ENCODE assay signal across 9 mouse cellular contexts in genomic region chr11:79686501-79687121, GRCm38 (mm10).
DNase-seq lines count a peak whose midpoint lies in the region; ATAC-seq and TF ChIP-seq lines count a peak whose summit lies in the region.
"Had no signal": no experiment of that assay in that cellular context is flagged by ENCODE, and none has a peak within 500 bp of the region (broad histone marks: within the 10 kb centered on the region; RNA-seq: fewer than 3 reads in every experiment).

No protein-coding gene starts in this region.

- peak; percentile 84 for DNase-seq in CD4-positive helper T cell, adult 2 months (ENCODE audit: low read depth, low spot score)
- peak; percentile 89 for DNase-seq in brain, embryonic 14.5 days (ENCODE audit: low read depth)
- DNase-seq in heart, postnatal 0 days (ENCODE audit: low spot score), result peak; percentile 82
- peak; percentile 88 to 97 for DNase-seq in kidney, postnatal 25 days
- peak in 1 of 3 experiments; percentile 42 for DNase-seq in liver, embryonic 14.5 days (ENCODE audit: low read depth in 3 of 3, low spot score in 3 of 3)
- DNase-seq in stomach, postnatal 0 days (ENCODE audit: low spot score), result peak; percentile 91

- TF ChIP-seq CTCF in brain, embryonic 14.5 days (IDR thresholded peaks at IDR 0.05; ENCODE audit: borderline replicate concordance, extremely low read depth, insufficient read depth, insufficient read length), result peak; percentile 96
- TF ChIP-seq CTCF in heart, postnatal 0 days (IDR thresholded peaks at IDR 0.05; ENCODE audit: low read depth), result peak; percentile 87
- TF ChIP-seq CTCF in liver, embryonic 14.5 days (IDR thresholded peaks at IDR 0.05; ENCODE audit: low read depth), result peak; percentile 87
- peak; percentile 93 for TF ChIP-seq CTCF in stomach, postnatal 0 days (IDR thresholded peaks at IDR 0.05; ENCODE audit: low read depth)

- H3K36me3 ChIP-seq in heart, postnatal 0 days (replicated peaks; ENCODE audit: control insufficient read depth, insufficient read depth, low read length), result no peaks in the 10 kb centered on the region
- H3K36me3 ChIP-seq in liver, embryonic 14.5 days (replicated peaks; ENCODE audit: control insufficient read depth, insufficient read depth, low read depth), result no peaks in the 10 kb centered on the region
- H3K36me3 ChIP-seq in neural tube, embryonic 13.5 days, result peaks cover 60% of the 10 kb centered on the region
- no peaks in the 10 kb centered on the region for H3K36me3 ChIP-seq in stomach, postnatal 0 days (ENCODE audit: control insufficient read depth, insufficient read depth, low read length)

- H3K4me1 ChIP-seq in heart, postnatal 0 days (ENCODE audit: control insufficient read depth, insufficient read depth), result no peaks in the 10 kb centered on the region
- no peaks in the 10 kb centered on the region for H3K4me1 ChIP-seq in liver, embryonic 14.5 days (replicated peaks; ENCODE audit: control insufficient read depth in 2 of 2, insufficient read depth in 2 of 2, low read length in 1 of 2)
- peaks cover 10% of the 10 kb centered on the region; the same call in 1 of the 2 replicates for H3K4me1 ChIP-seq in neural tube, embryonic 13.5 days (replicated peaks)
- H3K4me1 ChIP-seq in stomach, postnatal 0 days (replicated peaks; ENCODE audit: control insufficient read depth, insufficient read depth), result no peaks in the 10 kb centered on the region
- H3K4me1 ChIP-seq: embryonic facial prominence, embryonic 13.5 days had no signal

- no peak for TF ChIP-seq POLR2A in brain, embryonic 14.5 days (IDR thresholded peaks at IDR 0.05; ENCODE audit: borderline replicate concordance, extremely low read depth, insufficient read depth, insufficient read length, poor library complexity, severe bottlenecking)

- no peak overlapping the region for H3K4me2 ChIP-seq in heart, postnatal 0 days (ENCODE audit: low read depth, low read length)
- H3K4me2 ChIP-seq in liver, embryonic 14.5 days (ENCODE audit: low read depth), result no peak overlapping the region
- no peak overlapping the region for H3K4me2 ChIP-seq in neural tube, embryonic 13.5 days
- no peak overlapping the region for H3K4me2 ChIP-seq in stomach, postnatal 0 days (replicated peaks; ENCODE audit: low read depth)
- H3K4me2 ChIP-seq: embryonic facial prominence, embryonic 13.5 days had no signal

- H3K9ac ChIP-seq in heart, postnatal 0 days (replicated peaks; ENCODE audit: low read depth, low read length), result no peak overlapping the region
- no peak overlapping the region for H3K9ac ChIP-seq in liver, embryonic 14.5 days (replicated peaks)
- no peak overlapping the region for H3K9ac ChIP-seq in neural tube, embryonic 13.5 days
- H3K9ac ChIP-seq in stomach, postnatal 0 days (ENCODE audit: low read length), result no peak overlapping the region
- H3K9ac ChIP-seq: embryonic facial prominence, embryonic 13.5 days had no signal

- no peak overlapping the region for H3K4me3 ChIP-seq in heart, postnatal 0 days (ENCODE audit: low read depth, low read length)
- no peak overlapping the region for H3K4me3 ChIP-seq in liver, embryonic 14.5 days (ENCODE audit: insufficient read depth in 1 of 2, low read depth in 2 of 2, low read length in 2 of 2)
- H3K4me3 ChIP-seq in neural tube, embryonic 13.5 days, result no peak overlapping the region
- H3K4me3 ChIP-seq in stomach, postnatal 0 days (ENCODE audit: low read depth, low read length), result no peak overlapping the region
- H3K4me3 ChIP-seq: embryonic facial prominence, embryonic 13.5 days had no signal

- peak; percentile 28; the same call in 1 of the 2 replicates for ATAC-seq in erythroid progenitor cell, adult 5-6 weeks (replicated peaks; ENCODE audit: low FRiP score, poor library complexity, severe bottlenecking)
- ATAC-seq in heart, postnatal 0 days (ENCODE audit: insufficient read depth, low read depth), result peak; percentile 68; the same call in 1 of the 2 replicates
- ATAC-seq in liver, embryonic 14.5 days (ENCODE audit: insufficient read depth), result no peak
- ATAC-seq in neural tube, embryonic 13.5 days (ENCODE audit: low read depth), result peak; percentile 82
- ATAC-seq in stomach, postnatal 0 days (ENCODE audit: low FRiP score, low TSS enrichment), result peak; percentile 78

- H3K27me3 ChIP-seq in heart, postnatal 0 days (ENCODE audit: control insufficient read depth, insufficient read depth, low read length), result no peaks in the 10 kb centered on the region
- H3K27me3 ChIP-seq in liver, embryonic 14.5 days (ENCODE audit: control insufficient read depth, insufficient read depth, low read length), result no peaks in the 10 kb centered on the region
- H3K27me3 ChIP-seq in neural tube, embryonic 13.5 days, result no peaks in the 10 kb centered on the region
- no peaks in the 10 kb centered on the region for H3K27me3 ChIP-seq in stomach, postnatal 0 days (ENCODE audit: control insufficient read depth, insufficient read depth, low read length)
- H3K27me3 ChIP-seq: embryonic facial prominence, embryonic 13.5 days had no signal

- 61% methylated on average over 26 of the region's 26 CpGs for WGBS in heart, postnatal 0 days
- WGBS in liver, embryonic 14.5 days (ENCODE audit: insufficient replicate concordance), result 55% methylated on average over 26 of the region's 26 CpGs
- WGBS in neural tube, embryonic 13.5 days, result 67% methylated on average over 26 of the region's 26 CpGs
- WGBS in stomach, postnatal 0 days, result 62% methylated on average over 26 of the region's 26 CpGs

- H3K27ac ChIP-seq in heart, postnatal 0 days (ENCODE audit: low read depth), result no peak overlapping the region
- no peak overlapping the region for H3K27ac ChIP-seq in liver, embryonic 14.5 days
- H3K27ac ChIP-seq in neural tube, embryonic 13.5 days (replicated peaks), result no peak overlapping the region
- H3K27ac ChIP-seq in stomach, postnatal 0 days (replicated peaks), result no peak overlapping the region
- H3K27ac ChIP-seq: embryonic facial prominence, embryonic 13.5 days had no signal

- TF ChIP-seq EP300 in heart, postnatal 0 days (IDR thresholded peaks at IDR 0.05; ENCODE audit: low read depth), result no peak
- TF ChIP-seq EP300 in liver, embryonic 14.5 days (IDR thresholded peaks at IDR 0.05; ENCODE audit: low read depth), result no peak
- TF ChIP-seq EP300 in stomach, postnatal 0 days (optimal IDR thresholded peaks at IDR 0.05), result no peak

- no peaks in the 10 kb centered on the region for H3K9me3 ChIP-seq in heart, postnatal 0 days (replicated peaks; ENCODE audit: control insufficient read depth, low read length)
- H3K9me3 ChIP-seq in liver, embryonic 14.5 days (ENCODE audit: control insufficient read depth, low read length), result no peaks in the 10 kb centered on the region
- H3K9me3 ChIP-seq in neural tube, embryonic 13.5 days, result no peaks in the 10 kb centered on the region
- no peaks in the 10 kb centered on the region for H3K9me3 ChIP-seq in stomach, postnatal 0 days (ENCODE audit: control insufficient read depth, low read length)
- H3K9me3 ChIP-seq: embryonic facial prominence, embryonic 13.5 days had no signal
